Mouse (Mus musculus) liver, embryonic 15.5 days (tissue): ENCODE measurements around the gene Magea8. TPM values are rescaled to one million over a fixed set of nuclear protein-coding genes. Genes with fewer than 3 reads are reported as not detected.
"Not testable (repeated sequence)": the region's sequence is repeated elsewhere in the genome, so short reads cannot be mapped to it uniquely, and the experiment has no call there.

ENCODE experiments used
- ATAC-seq: fragments of 200-750 bp; cut with Nextera tagmentation; 2 replicates; pipeline ENCODE4 v1.8.0; 2017; ENCODE audit warnings: moderate number of reproducible peaks, mild to moderate bottlenecking, moderate library complexity; ENCODE audit not compliant: insufficient read depth
- H3K27ac ChIP-seq: fragments of 300-500 bp; sonication (generic); replicated peaks from 2 replicates; pipeline ENCODE4 v1.5.1; 2015; ENCODE audit warnings: mild to moderate bottlenecking, inconsistent platforms
- H3K27me3 ChIP-seq: fragments of 300-500 bp; sonication (generic); 2 replicates; pipeline ENCODE4 v1.6.1; 2015; ENCODE audit warnings: mild to moderate bottlenecking, inconsistent platforms
- H3K36me3 ChIP-seq: fragments of 300-500 bp; sonication (generic); replicated peaks from 2 replicates; pipeline ENCODE4 v1.6.1; 2015; ENCODE audit warnings: moderate library complexity, mild to moderate bottlenecking, inconsistent platforms
- H3K4me1 ChIP-seq: fragments of 300-500 bp; sonication (generic); replicated peaks from 2 replicates; pipeline ENCODE4 v1.6.1; 2015; ENCODE audit warnings: inconsistent platforms
- H3K4me2 ChIP-seq: fragments of 300-500 bp; sonication (generic); 2 replicates; pipeline ENCODE4 v1.6.1; 2015; ENCODE audit warnings: moderate library complexity, mild to moderate bottlenecking, inconsistent platforms
- H3K4me3 ChIP-seq: fragments of 300-500 bp; sonication (generic); replicated peaks from 2 replicates; pipeline ENCODE4 v1.5.1; 2015; ENCODE audit warnings: mild to moderate bottlenecking, inconsistent platforms
- H3K9ac ChIP-seq: fragments of 300-500 bp; sonication (generic); 2 replicates; pipeline ENCODE4 v1.6.1; 2015; ENCODE audit warnings: moderate library complexity, mild to moderate bottlenecking, inconsistent platforms
- H3K9me3 ChIP-seq: fragments of 300-500 bp; sonication (generic); replicated peaks from 2 replicates; pipeline ENCODE4 v1.6.1; 2016; ENCODE audit warnings: inconsistent platforms
- WGBS: fragments of 180-500 bp; shearing (Covaris S2); methylation state at CpG from one replicate; pipeline ENCODE4 v1.1.7; 2015; ENCODE audit warnings: mixed read lengths; ENCODE audit not compliant: insufficient replicate concordance; 5-methylcytosine and 5-hydroxymethylcytosine counted together
- polyA plus RNA-seq: library from polyadenylated mRNA; unstranded; fragments of >200 nt; fragmentation: Nextera tagmentation; extraction: Ambion mirVana; gene quantifications from 2 replicates; pipeline ENCODE4 v1.2.1, GENCODE M21; 2015

The Magea8 gene
- not detected in 2 replicates for polyA plus RNA-seq

- 66% methylated on average over 11 of the region's 11 CpGs for WGBS
- H3K27me3 ChIP-seq, H3K4me3 ChIP-seq, ATAC-seq, H3K4me2 ChIP-seq, H3K27ac ChIP-seq, H3K9me3 ChIP-seq, H3K9ac ChIP-seq, H3K36me3 ChIP-seq, H3K4me1 ChIP-seq: not testable (repeated sequence)
Measured at GRCm38 (mm10) chrX:154995750-154996149, at the start of gene Magea8. Gene Magea8, minus strand, starts transcription at chrX:154995850.

GRCm38 (mm10) chrX:154949405-154949804 is 46.2 kb downstream of the Magea8 start, which contains the start of gene Magea3:
Gene Magea3, minus strand, starts transcription at chrX:154949505.
- not testable (repeated sequence) for H3K27ac ChIP-seq, H3K9me3 ChIP-seq, H3K4me1 ChIP-seq, H3K36me3 ChIP-seq, H3K27me3 ChIP-seq, H3K4me2 ChIP-seq, H3K9ac ChIP-seq, ATAC-seq, H3K4me3 ChIP-seq
- 50% methylated on average over 1 of the region's 1 CpGs for WGBS

- H3K9me3 ChIP-seq, H3K4me1 ChIP-seq, ATAC-seq, H3K4me2 ChIP-seq, H3K27ac ChIP-seq, H3K4me3 ChIP-seq, H3K9ac ChIP-seq, H3K27me3 ChIP-seq, H3K36me3 ChIP-seq: not testable (repeated sequence)
- 20% methylated on average over 1 of the region's 1 CpGs for WGBS
Measured at GRCm38 (mm10) chrX:154935887-154936286, 59.8 kb downstream of the Magea8 start, which contains the start of gene Magea6. Gene Magea6, minus strand, starts transcription at chrX:154935987.

Other genes with a start within 250 kb of the Magea8 start
- gene Cldn34b1, start 105.6 kb downstream of the Magea8 start, polyA plus RNA-seq, result not detected in 2 replicates
- not detected in 2 replicates for gene Magea6, start 59.9 kb downstream of the Magea8 start, polyA plus RNA-seq
- gene Magea3, start 46.3 kb downstream of the Magea8 start, polyA plus RNA-seq, result not detected in 2 replicates
- not detected in 2 replicates for gene Magea5, start 67.3 kb upstream of the Magea8 start, polyA plus RNA-seq
- gene Magea1, start 93.9 kb upstream of the Magea8 start, polyA plus RNA-seq, result not detected in 2 replicates
- gene Magea2, start 97.8 kb upstream of the Magea8 start, polyA plus RNA-seq, result not detected in 2 replicates
- not detected in 2 replicates for gene Cldn34b2, start 132.6 kb upstream of the Magea8 start, polyA plus RNA-seq
- gene Sat1, start 220.6 kb upstream of the Magea8 start, polyA plus RNA-seq, result 101 and 104 TPM in 2 replicates